Mouse (Mus musculus) forebrain, postnatal 0 days (tissue): ENCODE results near the gene Noxred1. TPM values are rescaled to one million over a fixed set of nuclear protein-coding genes. Genes with fewer than 3 reads are reported as not detected.

ENCODE experiments used
- ATAC-seq: fragments of 200-750 bp; cut with Nextera tagmentation; 2 replicates; pipeline ENCODE4 v1.8.0; 2017; ENCODE audit warnings: mild to moderate bottlenecking, moderate library complexity
- DNase-seq: peaks from one replicate; pipeline ENCODE4 v3.0.0-alpha.2; 2015
- H3K27ac ChIP-seq: fragments of 300-500 bp; sonication (generic); 2 replicates; pipeline ENCODE4 v1.5.1; 2014; ENCODE audit warnings: low read depth, mild to moderate bottlenecking, antibody characterized with exemption, low read length, moderate library complexity, mixed read lengths
- H3K27me3 ChIP-seq: fragments of 300-500 bp; sonication (generic); 2 replicates; pipeline ENCODE4 v1.6.1; 2014; ENCODE audit warnings: mild to moderate bottlenecking, low read length, mixed read lengths; ENCODE audit not compliant: insufficient read depth
- H3K36me3 ChIP-seq: fragments of 300-500 bp; sonication (generic); 2 replicates; pipeline ENCODE4 v1.6.1; 2014; ENCODE audit warnings: mild to moderate bottlenecking, moderate library complexity; ENCODE audit not compliant: insufficient read depth
- H3K4me1 ChIP-seq: fragments of 300-500 bp; sonication (generic); 2 replicates; pipeline ENCODE4 v1.6.1; 2014; ENCODE audit warnings: antibody characterized with exemption; ENCODE audit not compliant: insufficient read depth
- H3K4me2 ChIP-seq: fragments of 300-500 bp; sonication (generic); 2 replicates; pipeline ENCODE4 v1.6.1; 2014; ENCODE audit warnings: low read depth, mild to moderate bottlenecking, moderate library complexity
- H3K4me3 ChIP-seq: fragments of 300-500 bp; sonication (generic); 2 replicates; pipeline ENCODE4 v1.5.1; 2014; ENCODE audit warnings: low read depth, low read length, mixed read lengths
- H3K9ac ChIP-seq: fragments of 300-500 bp; sonication (generic); 2 replicates; pipeline ENCODE4 v1.6.1; 2014; ENCODE audit warnings: mild to moderate bottlenecking
- H3K9me3 ChIP-seq: fragments of 300-500 bp; sonication (generic); 2 replicates; pipeline ENCODE4 v1.6.1; 2016; ENCODE audit warnings: low read length
- CTCF ChIP-seq: sonication (generic); IDR thresholded peaks from 2 replicates; pipeline ENCODE4 v1.5.1; 2016; ENCODE audit warnings: antibody characterized with exemption, control low read depth, low read depth
- WGBS: fragments of 180-500 bp; shearing (Covaris S2); extraction: QIAGEN DNeasy Blood & Tissue Kit; methylation state at CpG from one replicate; pipeline ENCODE4 v1.1.7; 2014; 5-methylcytosine and 5-hydroxymethylcytosine counted together
- microRNA-seq, 2 experiments: library from miRNA; unstranded; fragments of <30 nt; microRNA quantifications; one replicate each; pipeline ENCODE4; 2016
- polyA plus RNA-seq: library from polyadenylated mRNA; unstranded; fragments of >200 nt; fragmentation: Nextera tagmentation; extraction: Ambion mirVana; gene quantifications from 2 replicates; pipeline ENCODE4 v1.2.1, GENCODE M21; 2015
- total RNA-seq: library from RNA; depleted of rRNA; stranded (reverse); fragments of >200 nt; gene quantifications from 2 replicates; pipeline ENCODE4 v1.2.3, GENCODE M21; 2014; rRNA removed

Gene Noxred1
- total and polyA plus RNA-seq, 2 experiments from 2014 or later = 0.21 to 0.48 TPM

DNA sequence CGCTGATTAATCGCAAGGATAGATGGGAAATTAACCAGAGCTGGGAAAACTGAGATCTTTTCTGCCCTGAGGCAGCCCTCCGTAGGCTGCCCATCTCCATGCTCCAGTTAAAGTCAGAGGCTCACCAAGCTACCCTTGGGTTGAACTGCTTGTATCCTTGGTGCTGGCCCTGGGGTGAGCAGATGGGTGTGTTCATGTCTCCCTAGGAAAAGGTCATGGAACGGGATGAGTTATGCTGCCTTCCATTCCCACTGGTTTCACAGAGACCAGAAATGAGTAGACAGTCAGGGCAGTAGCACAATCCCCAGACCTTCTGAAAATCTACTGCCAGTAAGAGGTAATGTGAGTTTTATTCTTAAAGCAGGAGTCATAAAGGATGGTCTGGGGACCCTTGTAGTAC lies 60.9 kb downstream of the Noxred1 start:
- Histone ChIP-seq H3K9me3 (no peaks in the 10 kb centered on the region), H3K27me3 (no peaks in the 10 kb centered on the region), H3K4me2 (no peak overlapping the region), H3K27ac (no peak overlapping the region), H3K36me3 (peaks cover 21% of the 10 kb centered on the region), H3K4me3 (no peak overlapping the region), H3K9ac (no peak overlapping the region), H3K4me1 (no peaks in the 10 kb centered on the region)
- no peak for DNase-seq
- no peak for TF ChIP-seq CTCF
- WGBS = 96% methylated on average over 4 of the region's 4 CpGs
- no peak for ATAC-seq

- no peak for TF ChIP-seq CTCF
- Histone ChIP-seq H3K27me3 (no peaks in the 10 kb centered on the region), H3K9ac (no peak overlapping the region), H3K4me2 (no peak overlapping the region), H3K27ac (no peak overlapping the region), H3K4me3 (no peak overlapping the region), H3K4me1 (no peaks in the 10 kb centered on the region), H3K9me3 (no peaks in the 10 kb centered on the region), H3K36me3 (peaks cover 36% of the 10 kb centered on the region)
- 73% methylated on average over 4 of the region's 4 CpGs for WGBS
- ATAC-seq (no peak; the same call in 1 of the 2 replicates), DNase-seq (no peak)
These were observed 63.2 kb downstream of the Noxred1 start for GRCm38 (mm10) chr12:87175194-87175946.

Small RNA genes lying within 50 kb of the gene (microRNA-seq; reads per million reads assigned to microRNA genes)
- 0 reads per million in 2 experiments for gene Gm47293

Other genes starting within 250 kb of the Noxred1 start
- gene Zdhhc22, start 248.3 kb downstream of the Noxred1 start, total RNA-seq = 10.7 and 12.5 TPM in 2 replicates
- 12.3 and 21.7 TPM in 2 replicates for gene Zdhhc22, start 248.3 kb downstream of the Noxred1 start, polyA plus RNA-seq
- 20.1 and 21.8 TPM in 2 replicates for gene Tmem63c, start 217.4 kb downstream of the Noxred1 start, total RNA-seq
- gene Tmem63c, start 217.4 kb downstream of the Noxred1 start, polyA plus RNA-seq = 6.6 and 8.5 TPM in 2 replicates
- 9.2 and 9.9 TPM in 2 replicates for gene Ngb, start 136.2 kb downstream of the Noxred1 start, total RNA-seq
- gene Ngb, start 136.2 kb downstream of the Noxred1 start, polyA plus RNA-seq = 7.1 and 12.2 TPM in 2 replicates
- gene Gstz1, start 91.6 kb downstream of the Noxred1 start, total RNA-seq = 49.3 and 57.6 TPM in 2 replicates
- gene Gstz1, start 91.6 kb downstream of the Noxred1 start, polyA plus RNA-seq = 44.4 and 44.5 TPM in 2 replicates
- gene Pomt2, start 90.8 kb downstream of the Noxred1 start, total RNA-seq = 23.3 and 32.5 TPM in 2 replicates
- gene Pomt2, start 90.8 kb downstream of the Noxred1 start, polyA plus RNA-seq = 9.0 and 10.8 TPM in 2 replicates
- gene Samd15, start 39.0 kb downstream of the Noxred1 start, total RNA-seq = 1.0 and 7.4 TPM in 2 replicates
- 1.5 and 1.8 TPM in 2 replicates for gene Samd15, start 39.0 kb downstream of the Noxred1 start, polyA plus RNA-seq
- 13.9 and 16.4 TPM in 2 replicates for gene Tmed8, start 38.3 kb downstream of the Noxred1 start, total RNA-seq
- 2.0 and 3.2 TPM in 2 replicates for gene Tmed8, start 38.3 kb downstream of the Noxred1 start, polyA plus RNA-seq
- 77.6 and 79.4 TPM in 2 replicates for gene Vipas39, start 27.5 kb upstream of the Noxred1 start, total RNA-seq
- 54.6 and 57.7 TPM in 2 replicates for gene Vipas39, start 27.5 kb upstream of the Noxred1 start, polyA plus RNA-seq
- 137 and 184 TPM in 2 replicates for gene Ahsa1, start 27.7 kb upstream of the Noxred1 start, total RNA-seq
- 171 and 187 TPM in 2 replicates for gene Ahsa1, start 27.7 kb upstream of the Noxred1 start, polyA plus RNA-seq
- 0.69 and 1.1 TPM in 2 replicates for gene Ism2, start 61.0 kb upstream of the Noxred1 start, total RNA-seq
- 0.88 and 1.8 TPM in 2 replicates for gene Ism2, start 61.0 kb upstream of the Noxred1 start, polyA plus RNA-seq
- 53.5 and 69.2 TPM in 2 replicates for gene Sptlc2, start 149.6 kb upstream of the Noxred1 start, total RNA-seq
- 73.1 and 84.9 TPM in 2 replicates for gene Sptlc2, start 149.6 kb upstream of the Noxred1 start, polyA plus RNA-seq
- gene Slirp, start 205.2 kb upstream of the Noxred1 start, total RNA-seq = 63.9 and 86.4 TPM in 2 replicates
- gene Slirp, start 205.2 kb upstream of the Noxred1 start, polyA plus RNA-seq = 208 and 262 TPM in 2 replicates
- gene Alkbh1, start 205.3 kb upstream of the Noxred1 start, total RNA-seq = 40.1 and 40.4 TPM in 2 replicates
- gene Alkbh1, start 205.3 kb upstream of the Noxred1 start, polyA plus RNA-seq = 18.0 and 28.6 TPM in 2 replicates
- 72.2 and 79.6 TPM in 2 replicates for gene Snw1, start 233.5 kb upstream of the Noxred1 start, total RNA-seq
- 95.6 and 109 TPM in 2 replicates for gene Snw1, start 233.5 kb upstream of the Noxred1 start, polyA plus RNA-seq